Mouse (Mus musculus) lung, postnatal 0 days (tissue): ENCODE measurements around the gene BC051019. TPM values are rescaled to one million over a fixed set of nuclear protein-coding genes. Genes with fewer than 3 reads are reported as not detected.

Experiments used
- ATAC-seq: fragments of 200-750 bp; cut with Nextera tagmentation; 2 replicates; pipeline ENCODE4 v1.8.0; 2017; ENCODE audit warnings: moderate library complexity
- DNase-seq: peaks from one replicate; pipeline ENCODE4 v3.0.0-alpha.2; 2016; ENCODE audit warnings: low spot score
- H3K27ac ChIP-seq: fragments of 300-500 bp; sonication (generic); 2 replicates; pipeline ENCODE4 v1.5.1; 2014; ENCODE audit warnings: antibody characterized with exemption, mild to moderate bottlenecking, low read length, mixed read lengths
- H3K27me3 ChIP-seq: fragments of 300-500 bp; sonication (generic); replicated peaks from 2 replicates; pipeline ENCODE4 v1.6.1; 2014; ENCODE audit warnings: low read length, mixed read lengths; ENCODE audit not compliant: insufficient read depth
- H3K36me3 ChIP-seq: fragments of 300-500 bp; sonication (generic); 2 replicates; pipeline ENCODE4 v1.6.1; 2014; ENCODE audit warnings: low read length, mixed read lengths; ENCODE audit not compliant: insufficient read depth
- H3K4me1 ChIP-seq: fragments of 300-500 bp; sonication (generic); 2 replicates; pipeline ENCODE4 v1.6.1; 2014; ENCODE audit warnings: antibody characterized with exemption, low read depth, low read length, mixed read lengths; ENCODE audit not compliant: insufficient read depth
- H3K4me2 ChIP-seq: fragments of 300-500 bp; sonication (generic); replicated peaks from 2 replicates; pipeline ENCODE4 v1.6.1; 2014; ENCODE audit warnings: low read depth, mild to moderate bottlenecking, low read length, moderate library complexity, mixed read lengths
- H3K4me3 ChIP-seq: fragments of 300-500 bp; sonication (generic); 2 replicates; pipeline ENCODE4 v1.5.1; 2014; ENCODE audit warnings: low read depth, low read length
- H3K9ac ChIP-seq: fragments of 300-500 bp; sonication (generic); replicated peaks from 2 replicates; pipeline ENCODE4 v1.6.1; 2014; ENCODE audit warnings: low read depth, mild to moderate bottlenecking
- H3K9me3 ChIP-seq: fragments of 300-500 bp; sonication (generic); 2 replicates; pipeline ENCODE4 v1.6.1; 2016; ENCODE audit warnings: low read length, mixed read lengths
- CTCF ChIP-seq: IDR thresholded peaks from 2 replicates; pipeline ENCODE4 v1.5.1; 2016; ENCODE audit warnings: antibody characterized with exemption, mild to moderate bottlenecking
- EP300 ChIP-seq: IDR thresholded peaks from 2 replicates; pipeline ENCODE4 v1.6.1; 2016; ENCODE audit warnings: antibody characterized with exemption, mild to moderate bottlenecking, control low read depth
- WGBS: fragments of 180-500 bp; shearing (Covaris S2); extraction: QIAGEN DNeasy Blood & Tissue Kit; methylation state at CpG from one replicate; pipeline ENCODE4 v1.1.7; 2014; 5-methylcytosine and 5-hydroxymethylcytosine counted together
- polyA plus RNA-seq: library from polyadenylated mRNA; unstranded; fragments of >200 nt; fragmentation: Nextera tagmentation; extraction: Ambion mirVana; gene quantifications from 2 replicates; pipeline ENCODE4 v1.2.1, GENCODE M21; 2015

Gene BC051019
- polyA plus RNA-seq, 1 experiment from 2014 or later = 24.3 TPM

- no peaks in the 10 kb centered on the region for H3K9me3 ChIP-seq
- 2% methylated on average over 29 of the region's 44 CpGs for WGBS
- no peaks in the 10 kb centered on the region for H3K36me3 ChIP-seq
- H3K4me1 ChIP-seq = peaks cover 7% of the 10 kb centered on the region; the same call in 1 of the 2 replicates
- no peaks in the 10 kb centered on the region for H3K27me3 ChIP-seq
- peak overlapping the region; percentile 67 for H3K4me3 ChIP-seq
- TF ChIP-seq CTCF (no peak), EP300 (peak; percentile 61; the same call in 1 of the 2 replicates)
- DNase-seq (peak; percentile 95), ATAC-seq (peak; percentile 94)
- H3K4me2 ChIP-seq = peak overlapping the region; percentile 77
- peak overlapping the region; percentile 95 for H3K27ac ChIP-seq
- H3K9ac ChIP-seq = peak overlapping the region; percentile 64
Measured at GRCm38 (mm10) chr7:109671581-109672471, 51.8 kb downstream of the BC051019 start.

- DNase-seq = peak; percentile 19
- no peak overlapping the region for H3K27ac ChIP-seq
- H3K9me3 ChIP-seq = no peaks in the 10 kb centered on the region
- peak overlapping the region; percentile 4; the same call in 1 of the 2 replicates for H3K4me3 ChIP-seq
- H3K27me3 ChIP-seq = no peaks in the 10 kb centered on the region
- no peak overlapping the region for H3K9ac ChIP-seq
- no peaks in the 10 kb centered on the region for H3K36me3 ChIP-seq
- 52% methylated on average over 5 of the region's 5 CpGs for WGBS
- TF ChIP-seq CTCF = no peak
- no peak for TF ChIP-seq EP300
- H3K4me2 ChIP-seq = peak overlapping the region; percentile 77
- ATAC-seq = no peak
- peaks cover 7% of the 10 kb centered on the region; the same call in 1 of the 2 replicates for H3K4me1 ChIP-seq
Measured at GRCm38 (mm10) chr7:109669426-109670170, 54.1 kb downstream of the BC051019 start.

- no peak for ATAC-seq
- no peaks in the 10 kb centered on the region for H3K27me3 ChIP-seq
Measured at GRCm38 (mm10) chr7:109666664-109667063, 57.0 kb downstream of the BC051019 start.

GRCm38 (mm10) chr7:109662626-109663025 lies 61.0 kb downstream of the BC051019 start:
- TF ChIP-seq CTCF = no peak
- Histone ChIP-seq H3K27ac (no peak overlapping the region), H3K9me3 (no peaks in the 10 kb centered on the region), H3K27me3 (no peaks in the 10 kb centered on the region), H3K4me3 (no peak overlapping the region), H3K4me1 (peaks cover 4% of the 10 kb centered on the region; the same call in 1 of the 2 replicates), H3K36me3 (no peaks in the 10 kb centered on the region), H3K4me2 (no peak overlapping the region), H3K9ac (no peak overlapping the region)
- ATAC-seq (no peak), DNase-seq (no peak)
- WGBS = 71% methylated on average over 4 of the region's 4 CpGs

More at GRCm38 (mm10) chr7:109666664-109667063, 57.0 kb downstream of the BC051019 start:
- WGBS = 67% methylated on average over 5 of the region's 5 CpGs
- TF ChIP-seq EP300 = no peak
- peaks cover 7% of the 10 kb centered on the region; the same call in 1 of the 2 replicates for H3K4me1 ChIP-seq
- DNase-seq = no peak
- H3K27ac ChIP-seq = no peak overlapping the region
- H3K9ac ChIP-seq = no peak overlapping the region
- no peaks in the 10 kb centered on the region for H3K9me3 ChIP-seq
- no peaks in the 10 kb centered on the region for H3K36me3 ChIP-seq
- H3K4me3 ChIP-seq = no peak overlapping the region
- no peak overlapping the region for H3K4me2 ChIP-seq

Other genes starting within 250 kb of the BC051019 start
- gene Trim66, start 215.7 kb downstream of the BC051019 start, polyA plus RNA-seq = 0.04 TPM in 2 replicates
- 108 and 110 TPM in 2 replicates for gene Rpl27a, start 204.7 kb downstream of the BC051019 start, polyA plus RNA-seq
- gene St5, start 20.2 kb downstream of the BC051019 start, polyA plus RNA-seq = 58.9 and 61.8 TPM in 2 replicates
- gene Akip1, start 20.2 kb downstream of the BC051019 start, polyA plus RNA-seq = 48.6 and 52.5 TPM in 2 replicates
- gene Ascl3, start 7.9 kb upstream of the BC051019 start, polyA plus RNA-seq = 0.64 and 0.89 TPM in 2 replicates
- gene Tmem9b, start 29.0 kb upstream of the BC051019 start, polyA plus RNA-seq = 109 and 117 TPM in 2 replicates
- 0.57 and 0.58 TPM in 2 replicates for gene Nrip3, start 58.2 kb upstream of the BC051019 start, polyA plus RNA-seq
- 14.9 TPM in 2 replicates for gene Scube2, start 141.8 kb upstream of the BC051019 start, polyA plus RNA-seq
- 36.4 and 40.1 TPM in 2 replicates for gene Dennd5a, start 236.6 kb upstream of the BC051019 start, polyA plus RNA-seq